Mouse (Mus musculus): ENCODE measurements at regions not wholly inside any gene's neighbourhood (a gene's known extent, or its start where the extent isn't known, plus 50 kb on each side); places are given as distances from the start of the nearest gene placed in this dataset.

- TF ChIP-seq POLR2A (IDR thresholded peaks at IDR 0.05; ENCODE audit: low read depth, low read length) (no peak), CTCF (IDR thresholded peaks at IDR 0.05; ENCODE audit: extremely low read depth, insufficient read depth, insufficient read length, insufficient replicate concordance) (no peak)
These were observed 201.3 kb upstream of the Sall1 start for GRCm38 (mm10) chr8:89245131-89245751.
